Mouse (Mus musculus) embryo, embryonic 10.5 days (tissue): ENCODE measurements at regions not wholly inside any gene's neighbourhood (a gene's known extent, or its start where the extent isn't known, plus 50 kb on each side); places are given as distances from the start of the nearest gene placed in this dataset.
"Not testable (repeated sequence)": the region's sequence is repeated elsewhere in the genome, so short reads cannot be mapped to it uniquely, and the experiment has no call there.

Experiments
- DNase-seq: peaks from one replicate; pipeline ENCODE4 v3.0.0-alpha.2; 2015; ENCODE audit warnings: low spot score

DNA sequence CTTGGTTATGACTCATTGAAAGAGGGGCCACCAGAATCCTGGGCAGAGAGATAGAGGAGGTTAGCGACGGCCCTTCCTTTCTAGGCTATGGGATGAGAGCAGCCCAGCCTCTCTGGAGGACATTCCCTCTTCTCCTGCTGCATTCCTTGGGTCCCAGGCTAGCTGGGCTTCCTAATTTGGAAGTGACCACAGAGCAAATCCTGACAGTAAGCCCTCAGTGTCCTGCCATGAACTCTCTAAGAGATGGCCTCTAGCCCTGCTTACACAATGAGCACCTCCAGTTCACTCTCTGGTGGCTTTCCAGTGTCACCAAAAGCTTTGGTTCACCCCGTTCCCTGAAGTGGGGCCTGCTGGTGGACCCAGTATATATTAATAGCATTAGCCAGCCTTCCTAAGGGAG lies 64.1 kb upstream of the Rmdn2 start:
- DNase-seq: no peak

DNA sequence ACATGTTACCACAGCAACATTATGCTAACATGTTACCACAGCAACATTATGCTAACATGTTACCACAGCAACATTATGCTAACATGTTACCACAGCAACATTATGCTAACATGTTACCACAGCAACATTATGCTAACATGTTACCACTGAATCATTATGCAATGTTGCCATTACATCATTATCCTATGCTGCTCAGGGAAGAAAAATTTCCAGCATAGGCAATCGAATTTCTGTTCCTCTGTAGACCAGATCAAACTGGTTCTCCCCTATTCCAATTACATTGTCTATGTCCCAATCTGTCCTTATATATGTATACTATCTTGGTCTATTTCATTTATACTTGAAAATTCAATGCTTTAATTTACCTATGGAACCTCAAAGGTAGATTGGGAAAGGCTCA lies 61.3 kb upstream of the Rmdn2 start:
- DNase-seq: not testable (repeated sequence)

DNA sequence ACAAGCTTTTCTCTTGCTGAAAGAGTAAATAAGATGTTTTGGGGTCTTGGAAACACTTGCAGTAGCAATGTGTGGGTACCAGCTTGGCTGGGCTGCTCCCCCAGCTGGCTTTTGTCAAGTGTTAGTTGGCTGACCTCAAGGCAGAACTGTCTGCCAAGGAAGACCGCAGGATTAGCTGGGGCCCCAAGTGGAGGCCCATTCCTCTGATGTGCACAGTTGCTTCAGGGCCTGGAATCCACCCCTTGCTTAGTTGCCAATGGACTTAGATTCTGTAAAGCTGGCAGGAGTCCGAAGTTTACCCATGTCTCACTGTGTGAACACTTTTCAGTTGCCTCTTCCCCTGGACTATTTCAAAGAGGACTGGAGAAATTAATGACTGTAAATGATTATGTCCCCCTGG lies 57.8 kb upstream of the Rmdn2 start:
- no peak for DNase-seq

DNA sequence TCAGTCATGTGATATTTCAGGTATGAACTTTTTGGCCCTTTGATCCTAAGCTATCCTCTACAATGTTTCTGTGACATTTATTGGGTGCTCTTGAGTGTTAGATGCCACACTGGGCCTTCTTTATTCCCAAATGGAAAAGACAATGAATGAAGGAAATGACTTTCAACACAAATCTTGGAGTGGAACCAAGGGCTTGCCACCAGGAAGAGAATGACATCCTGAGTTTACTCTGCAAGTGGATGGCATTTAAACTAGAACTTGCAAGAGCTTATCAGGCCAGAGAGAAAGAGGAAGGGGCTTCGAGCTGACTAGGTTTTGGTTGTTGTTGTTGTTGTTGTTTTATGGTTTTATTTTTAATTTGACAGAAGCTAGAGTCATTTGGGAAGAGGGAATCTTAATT lies 56.1 kb upstream of the Rmdn2 start:
- no peak for DNase-seq
